Mouse (Mus musculus): ENCODE data around the gene Chd3. TPM values are rescaled to one million over a fixed set of nuclear protein-coding genes. Genes with fewer than 3 reads are reported as not detected.

Chd3 gene
- total and polyA plus RNA-seq, 3 experiments = 31.9 to 92.0 (median 66.4) TPM

- no peaks in the 10 kb centered on the region for H3K9me3 ChIP-seq (replicated peaks; ENCODE audit: low read length)
- peak overlapping the region; percentile 96 for H3K27ac ChIP-seq (ENCODE audit: insufficient read depth, low read depth)
- peak; percentile 26 for TF ChIP-seq SIN3A (IDR thresholded peaks at IDR 0.05; ENCODE audit: low read length)
- no peak; the same call in 1 of the 2 replicates for TF ChIP-seq SMC3 (IDR thresholded peaks at IDR 0.05; ENCODE audit: low read depth, low read length)
- TF ChIP-seq CHD2 (IDR thresholded peaks at IDR 0.05; ENCODE audit: low read length) = peak; percentile 4; the same call in 1 of the 2 replicates
- TF ChIP-seq KAT2A (IDR thresholded peaks at IDR 0.05; ENCODE audit: insufficient replicate concordance, low read length) = peak; percentile 70; the same call in 1 of the 2 replicates
- no peak for TF ChIP-seq ETS1 (conservative IDR thresholded peaks at IDR 0.05; ENCODE audit: low read depth, low read length)
- no peak for TF ChIP-seq IRF4 (IDR thresholded peaks at IDR 0.05; ENCODE audit: low read depth, low read length)
- no peak for TF ChIP-seq CHD1 (IDR thresholded peaks at IDR 0.05; ENCODE audit: low read depth, low read length)
- TF ChIP-seq GABPA (IDR thresholded peaks at IDR 0.05; ENCODE audit: insufficient replicate concordance, low read depth, low read length) = no peak
- TF ChIP-seq MAZ (IDR thresholded peaks at IDR 0.05; ENCODE audit: low read depth, low read length) = no peak; the same call in 1 of the 2 replicates
- TF ChIP-seq ZMIZ1 (IDR thresholded peaks at IDR 0.05; ENCODE audit: low read depth, low read length) = no peak
- TF ChIP-seq USF1 (IDR thresholded peaks at IDR 0.05; ENCODE audit: low read depth, low read length) = no peak
- no peak for TF ChIP-seq ZC3H11A (IDR thresholded peaks at IDR 0.05; ENCODE audit: low read depth, low read length)
- TF ChIP-seq NRF1 (IDR thresholded peaks at IDR 0.05; ENCODE audit: low read depth, low read length) = no peak; the same call in 1 of the 2 replicates
- no peak for TF ChIP-seq RAD21 (IDR thresholded peaks at IDR 0.05; ENCODE audit: low read depth, low read length)
- TF ChIP-seq HCFC1 (IDR thresholded peaks at IDR 0.05; ENCODE audit: low read depth, low read length) = peak; percentile 38
- TF ChIP-seq PAX5 (IDR thresholded peaks at IDR 0.05; ENCODE audit: low read length) = no peak
- TF ChIP-seq JUND (conservative IDR thresholded peaks at IDR 0.05; ENCODE audit: low read depth, low read length) = no peak
- no peak for TF ChIP-seq UBTF (IDR thresholded peaks at IDR 0.05; ENCODE audit: low read depth, low read length)
- peak; percentile 62 for TF ChIP-seq ELF1 (IDR thresholded peaks at IDR 0.05; ENCODE audit: low read depth, low read length)
- no peak for TF ChIP-seq POLR2AphosphoS2 (IDR thresholded peaks at IDR 0.05; ENCODE audit: low read depth, low read length)
- TF ChIP-seq NELFE (IDR thresholded peaks at IDR 0.05; ENCODE audit: low read depth, low read length) = peak; percentile 14; the same call in 1 of the 2 replicates
- no peak for TF ChIP-seq MAFK (IDR thresholded peaks at IDR 0.05; ENCODE audit: insufficient replicate concordance, low read length)
- TF ChIP-seq MEF2A (IDR thresholded peaks at IDR 0.05; ENCODE audit: borderline replicate concordance, low read depth, low read length) = no peak
- no peak for TF ChIP-seq RCOR1 (conservative IDR thresholded peaks at IDR 0.05; ENCODE audit: low read depth, low read length)
- TF ChIP-seq BHLHE40 (IDR thresholded peaks at IDR 0.05; ENCODE audit: low read depth, low read length) = no peak
- no peak; the same call in 1 of the 2 replicates for TF ChIP-seq POLR2A (IDR thresholded peaks at IDR 0.05; ENCODE audit: low read depth, low read length)
- TF ChIP-seq TCF12 (IDR thresholded peaks at IDR 0.05; ENCODE audit: low read depth, low read length) = peak; percentile 28; the same call in 1 of the 2 replicates
- TF ChIP-seq USF2 (conservative IDR thresholded peaks at IDR 0.05; ENCODE audit: low read depth, low read length) = no peak
- no peak for TF ChIP-seq CTCF (conservative IDR thresholded peaks at IDR 0.05 in 1 of 2, IDR thresholded peaks at IDR 0.05 in 1 of 2; ENCODE audit: low read depth in 2 of 2, low read length in 2 of 2)
- TF ChIP-seq MAX (IDR thresholded peaks at IDR 0.05; ENCODE audit: low read length) = no peak
- TF ChIP-seq TBP (conservative IDR thresholded peaks at IDR 0.05; ENCODE audit: low read depth, low read length) = peak; percentile 62
- TF ChIP-seq JUN (IDR thresholded peaks at IDR 0.05; ENCODE audit: insufficient read depth, low read depth, low read length) = no peak
- TF ChIP-seq E2F4 (IDR thresholded peaks at IDR 0.05; ENCODE audit: insufficient replicate concordance, low read depth, low read length) = no peak
- no peak for TF ChIP-seq ZNF384 (IDR thresholded peaks at IDR 0.05; ENCODE audit: low read depth, low read length)
- no peak for TF ChIP-seq ZKSCAN1 (IDR thresholded peaks at IDR 0.05; ENCODE audit: borderline replicate concordance, low read depth, low read length)
- TF ChIP-seq EP300 (IDR thresholded peaks at IDR 0.05; ENCODE audit: low read length) = no peak
- no peak for TF ChIP-seq MYC (IDR thresholded peaks at IDR 0.05; ENCODE audit: low read depth, low read length)
- TF ChIP-seq MXI1 (IDR thresholded peaks at IDR 0.05; ENCODE audit: low read depth, low read length) = peak; percentile 59
- H3K36me3 ChIP-seq (replicated peaks in 1 of 2; ENCODE audit: control insufficient read depth in 1 of 2, insufficient read depth in 1 of 2, low read length in 1 of 2) = peaks cover 13 to 20% of the 10 kb centered on the region in 2 experiments
- peak overlapping the region; percentile 90 for H3K9ac ChIP-seq (ENCODE audit: insufficient read depth, low read depth)
- peaks cover 7% of the 10 kb centered on the region for H3K27me3 ChIP-seq (replicated peaks)
- peak overlapping the region; percentile 80 for H3K4me2 ChIP-seq (ENCODE audit: insufficient read depth, low read depth, poor library complexity, severe bottlenecking)
- dilution Hi-C loops (cut with MboI; ENCODE audit: extremely low pct_ligation_motif_present, extremely low pct_unique_long_range_greater_than_20kb, low sequenced_read_pairs) = no loop called here
- peak; percentile 95 for DNase-seq (ENCODE audit: extremely low read depth)
- peak overlapping the region; percentile 60 to 73 (median 67) for H3K4me3 ChIP-seq (replicated peaks in 1 of 3; ENCODE audit: low read depth in 2 of 3, low read length in 2 of 3, poor library complexity in 1 of 3)
- in situ Hi-C loops (cut with MboI; ENCODE audit: low pct_ligation_motif_present, low pct_unique_long_range_greater_than_20kb, low sequenced_read_pairs) = no loop called here
- peaks cover 7% of the 10 kb centered on the region; the same call in 1 of the 2 replicates for H3K79me2 ChIP-seq (replicated peaks; ENCODE audit: control insufficient read depth, extremely low read depth, insufficient read depth, poor library complexity, severe bottlenecking)
- H3K4me1 ChIP-seq (ENCODE audit: control insufficient read depth in 1 of 2, insufficient read depth in 2 of 2) = peaks cover 35 to 59% of the 10 kb centered on the region in 2 experiments
These were observed 41.9 kb upstream of the Chd3 start for GRCm38 (mm10) chr11:69411073-69411535.

Data from CH12.LX (cell line).